23 mouse cellular contexts compared by ENCODE assay signal in the genomic region with DNA sequence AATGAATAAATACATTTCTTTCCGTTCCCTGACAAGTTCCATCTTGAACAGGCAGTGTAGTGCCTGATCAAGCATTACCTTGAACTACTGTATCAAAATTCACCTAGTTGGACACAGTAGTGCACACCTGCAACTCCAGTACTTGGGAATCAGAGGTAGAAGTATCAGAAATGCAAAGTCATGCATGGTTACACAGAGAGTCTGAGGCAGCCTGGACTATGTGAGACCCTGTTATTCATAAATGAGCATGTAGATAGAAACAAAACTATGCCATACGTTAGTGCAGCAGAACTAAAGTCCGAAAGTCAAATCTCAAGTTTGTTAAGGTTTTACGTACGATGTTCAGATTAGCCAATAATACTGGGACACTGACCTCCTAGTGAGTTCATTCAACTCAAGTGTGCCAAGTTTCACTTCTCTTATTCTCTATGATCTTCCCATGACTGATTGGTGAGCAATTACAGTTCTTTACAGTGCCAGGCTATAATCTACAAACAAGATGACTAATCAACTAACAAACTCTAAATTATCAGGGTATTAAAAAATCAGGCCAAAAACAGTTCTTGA. TPM values are rescaled to one million over a fixed set of nuclear protein-coding genes. Genes with fewer than 3 reads are reported as not detected.
DNase-seq lines count a peak whose midpoint lies in the region; ATAC-seq and TF ChIP-seq lines count a peak whose summit lies in the region.
"Had no signal": no experiment of that assay in that cellular context is flagged by ENCODE, and none has a peak within 500 bp of the region (broad histone marks: within the 10 kb centered on the region; RNA-seq: fewer than 3 reads in every experiment).

No protein-coding gene starts in this region.

- peak; percentile 59 for ATAC-seq in intestine, embryonic 16.5 days
- no peak for ATAC-seq in intestine, embryonic 15.5 days
- ATAC-seq in liver, postnatal 0 days = peak; percentile 56; the same call in 1 of the 2 replicates
- ATAC-seq in liver, embryonic 11.5 days (replicated peaks; ENCODE audit: low FRiP score) = no peak
- ATAC-seq in granulocyte monocyte progenitor cell, adult 5-6 weeks (replicated peaks; ENCODE audit: poor library complexity, severe bottlenecking) = peak; percentile 99

- no peak overlapping the region for H3K4me3 ChIP-seq in intestine, embryonic 16.5 days (ENCODE audit: low read length)
- no peak overlapping the region for H3K4me3 ChIP-seq in intestine, embryonic 15.5 days (replicated peaks)
- H3K4me3 ChIP-seq in liver, postnatal 0 days (ENCODE audit: low read depth, low read length) = no peak overlapping the region
- no peak overlapping the region for H3K4me3 ChIP-seq in liver, embryonic 11.5 days (ENCODE audit: low read depth, low read length)
- no peak overlapping the region for H3K4me3 ChIP-seq in small intestine, adult 2 months (ENCODE audit: low read depth, low read length)
- H3K4me3 ChIP-seq: embryonic facial prominence, embryonic 15.5 days; limb, embryonic 10.5 days; neural tube, embryonic 13.5 days had no signal

- H3K4me2 ChIP-seq in intestine, embryonic 16.5 days (ENCODE audit: low read depth, low read length) = no peak overlapping the region
- no peak overlapping the region for H3K4me2 ChIP-seq in intestine, embryonic 15.5 days (replicated peaks)
- peak overlapping the region; percentile 15; the same call in 1 of the 2 replicates for H3K4me2 ChIP-seq in liver, postnatal 0 days (ENCODE audit: low read depth, low read length)
- H3K4me2 ChIP-seq in liver, embryonic 11.5 days = no peak overlapping the region
- H3K4me2 ChIP-seq: embryonic facial prominence, embryonic 15.5 days; heart, embryonic 11.5 days; midbrain, embryonic 11.5 days; neural tube, embryonic 13.5 days had no signal

- H3K27me3 ChIP-seq in intestine, embryonic 16.5 days (replicated peaks; ENCODE audit: control insufficient read depth, insufficient read depth, low read length) = no peaks in the 10 kb centered on the region
- H3K27me3 ChIP-seq in intestine, embryonic 15.5 days (replicated peaks) = no peaks in the 10 kb centered on the region
- no peaks in the 10 kb centered on the region for H3K27me3 ChIP-seq in liver, postnatal 0 days (ENCODE audit: insufficient read depth, low read length)
- no peaks in the 10 kb centered on the region for H3K27me3 ChIP-seq in liver, embryonic 11.5 days (replicated peaks; ENCODE audit: control insufficient read depth, insufficient read depth, low read length)
- no peaks in the 10 kb centered on the region for H3K27me3 ChIP-seq in small intestine, adult 2 months (ENCODE audit: control insufficient read depth, insufficient read depth, low read length)
- H3K27me3 ChIP-seq: embryonic facial prominence, embryonic 15.5 days; neural tube, embryonic 13.5 days had no signal

- H3K36me3 ChIP-seq in intestine, embryonic 16.5 days (ENCODE audit: control insufficient read depth, insufficient read depth, low read length) = no peaks in the 10 kb centered on the region
- H3K36me3 ChIP-seq in intestine, embryonic 15.5 days = no peaks in the 10 kb centered on the region
- H3K36me3 ChIP-seq in liver, postnatal 0 days (replicated peaks; ENCODE audit: insufficient read depth, low read length) = no peaks in the 10 kb centered on the region
- H3K36me3 ChIP-seq in liver, embryonic 11.5 days (ENCODE audit: control insufficient read depth, insufficient read depth, low read length) = no peaks in the 10 kb centered on the region
- H3K36me3 ChIP-seq in small intestine, adult 2 months (ENCODE audit: control insufficient read depth, insufficient read depth, low read length) = no peaks in the 10 kb centered on the region
- H3K36me3 ChIP-seq: embryonic facial prominence, embryonic 15.5 days; G1E; limb, embryonic 10.5 days; neural tube, embryonic 13.5 days had no signal

- H3K4me1 ChIP-seq in intestine, embryonic 16.5 days (ENCODE audit: control insufficient read depth, insufficient read depth, low read length) = no peaks in the 10 kb centered on the region
- H3K4me1 ChIP-seq in intestine, embryonic 15.5 days (replicated peaks) = no peaks in the 10 kb centered on the region
- H3K4me1 ChIP-seq in liver, postnatal 0 days (ENCODE audit: insufficient read depth) = peaks cover 5% of the 10 kb centered on the region; the same call in 1 of the 2 replicates
- no peaks in the 10 kb centered on the region for H3K4me1 ChIP-seq in liver, embryonic 11.5 days (replicated peaks; ENCODE audit: control insufficient read depth, insufficient read depth, low read length)
- H3K4me1 ChIP-seq in small intestine, adult 2 months (ENCODE audit: control insufficient read depth, insufficient read depth, insufficient read length, low read length) = peaks cover 5% of the 10 kb centered on the region; the same call in 1 of the 2 replicates
- H3K4me1 ChIP-seq: embryonic facial prominence, embryonic 15.5 days; limb, embryonic 10.5 days; neural tube, embryonic 13.5 days had no signal

- no peak for TF ChIP-seq POLR2A in small intestine, adult 2 months (IDR thresholded peaks at IDR 0.05; ENCODE audit: low read depth, low read length)

- H3K27ac ChIP-seq in intestine, embryonic 16.5 days (ENCODE audit: low read length) = no peak overlapping the region
- H3K27ac ChIP-seq in intestine, embryonic 15.5 days = no peak overlapping the region
- H3K27ac ChIP-seq in liver, postnatal 0 days (ENCODE audit: low read depth) = peak overlapping the region; percentile 45; the same call in 1 of the 2 replicates
- H3K27ac ChIP-seq in liver, embryonic 11.5 days (ENCODE audit: low read depth, low read length) = no peak overlapping the region
- H3K27ac ChIP-seq in small intestine, adult 2 months (ENCODE audit: insufficient read depth, low read depth, low read length) = peak overlapping the region; percentile 46
- H3K27ac ChIP-seq: embryonic facial prominence, embryonic 15.5 days; limb, embryonic 10.5 days; liver, embryonic 14.5 days; neural tube, embryonic 13.5 days had no signal

- TF ChIP-seq CTCF in liver, postnatal 0 days (IDR thresholded peaks at IDR 0.05; ENCODE audit: low read depth) = no peak
- no peak for TF ChIP-seq CTCF in small intestine, adult 2 months (IDR thresholded peaks at IDR 0.05; ENCODE audit: extremely low read depth, insufficient read length, insufficient replicate concordance, low read depth, low read length)

- DNase-seq in liver, postnatal 0 days = no peak
- DNase-seq in liver, embryonic 11.5 days (ENCODE audit: low spot score) = no peak
- no peak for DNase-seq in T-cell, adult 2 months (ENCODE audit: low spot score)
- DNase-seq in right cerebral cortex, postnatal 14 days = no peak
- DNase-seq: adrenal gland, adult 8-10 months; cerebellum, adult 18-20 months; embryo, embryonic 11 days; gastrocnemius, postnatal 25 days; heart, postnatal 36 days; lung, postnatal 10 days; right cerebral cortex, postnatal 25 days; thymus, postnatal 36 days had no signal

- no peak for TF ChIP-seq EP300 in liver, postnatal 0 days (IDR thresholded peaks at IDR 0.05; ENCODE audit: low read depth)

- H3K9ac ChIP-seq in intestine, embryonic 16.5 days (ENCODE audit: low read depth, low read length) = no peak overlapping the region
- H3K9ac ChIP-seq in intestine, embryonic 15.5 days = no peak overlapping the region
- no peak overlapping the region for H3K9ac ChIP-seq in liver, postnatal 0 days (replicated peaks)
- H3K9ac ChIP-seq in liver, embryonic 11.5 days (ENCODE audit: low read depth, low read length) = no peak overlapping the region
- H3K9ac ChIP-seq: embryonic facial prominence, embryonic 15.5 days; liver, embryonic 14.5 days; neural tube, embryonic 13.5 days had no signal

- 79% methylated on average over 5 of the region's 5 CpGs for whole genome bisulfite sequencing in intestine, embryonic 16.5 days
- WGBS in intestine, embryonic 15.5 days = 83% methylated on average over 5 of the region's 5 CpGs
- 62% methylated on average over 5 of the region's 5 CpGs for WGBS in liver, postnatal 0 days (ENCODE audit: insufficient replicate concordance)
- 87% methylated on average over 5 of the region's 5 CpGs for WGBS in liver, embryonic 11.5 days
- WGBS in small intestine, adult 2 months = 32% methylated on average over 5 of the region's 5 CpGs

- no peaks in the 10 kb centered on the region for H3K9me3 ChIP-seq in intestine, embryonic 16.5 days (ENCODE audit: control insufficient read depth, low read length)
- H3K9me3 ChIP-seq in intestine, embryonic 15.5 days = no peaks in the 10 kb centered on the region
- no peaks in the 10 kb centered on the region for H3K9me3 ChIP-seq in liver, postnatal 0 days (ENCODE audit: low read length)
- no peaks in the 10 kb centered on the region for H3K9me3 ChIP-seq in liver, embryonic 11.5 days (ENCODE audit: control insufficient read depth, low read length)
- H3K9me3 ChIP-seq: embryonic facial prominence, embryonic 15.5 days; G1E; limb, embryonic 10.5 days; neural tube, embryonic 13.5 days had no signal

RNA-seq across cellular contexts. Expression of a gene that starts 50.5 kb away (rescaled TPM):
- polyA plus RNA-seq in intestine, embryonic 16.5 days (2015; fragmentation: Nextera tagmentation; extraction: Ambion mirVana) = 47.4 and 49.0 TPM in 2 replicates
- 69.9 and 75.8 TPM in 2 replicates for polyA plus RNA-seq in intestine, embryonic 15.5 days (2015; fragmentation: Nextera tagmentation; extraction: Ambion mirVana)
- 119 and 126 TPM in 2 replicates for polyA plus RNA-seq in liver, postnatal 0 days (2015; fragmentation: Nextera tagmentation; extraction: Ambion mirVana)
- 117 and 130 TPM in 2 replicates for polyA plus RNA-seq in liver, embryonic 11.5 days (2014; fragmentation: Nextera tagmentation; extraction: Ambion mirVana)
- total RNA-seq in granulocyte monocyte progenitor cell, adult 5-6 weeks (2014; fragmentation: Nextera tagmentation) = 63.3 and 80.4 TPM in 2 replicates
- 48.1 and 64.0 TPM in 2 replicates for total RNA-seq in granulocyte monocyte progenitor cell, adult 5-6 weeks (2017)
- polyA plus RNA-seq in small intestine, adult 2 months (2012; rRNA removed) = 15.6 and 25.4 TPM in 2 replicates

RNA-seq across cellular contexts. Expression of a gene that starts 51.5 kb away (rescaled TPM):
- polyA plus RNA-seq in intestine, embryonic 16.5 days (2015; fragmentation: Nextera tagmentation; extraction: Ambion mirVana) = 0.44 and 0.97 TPM in 2 replicates
- polyA plus RNA-seq in intestine, embryonic 15.5 days (2015; fragmentation: Nextera tagmentation; extraction: Ambion mirVana) = 0.85 and 1.0 TPM in 2 replicates
- 2.1 and 2.8 TPM in 2 replicates for polyA plus RNA-seq in liver, postnatal 0 days (2015; fragmentation: Nextera tagmentation; extraction: Ambion mirVana)
- polyA plus RNA-seq in liver, embryonic 11.5 days (2014; fragmentation: Nextera tagmentation; extraction: Ambion mirVana) = 1.3 and 2.0 TPM in 2 replicates
- 0.56 TPM in 1 of 2 replicates, not detected in the other for total RNA-seq in granulocyte monocyte progenitor cell, adult 5-6 weeks (2014; fragmentation: Nextera tagmentation)
- 0.10 TPM in 1 of 2 replicates, not detected in the other for total RNA-seq in granulocyte monocyte progenitor cell, adult 5-6 weeks (2017)
- 5.9 and 9.1 TPM in 2 replicates for polyA plus RNA-seq in small intestine, adult 2 months (2012; rRNA removed)

Comparison
In these comparisons a context has a peak if more than half of its experiments do, and no peak if none do; other contexts are left out.
1. ATAC-seq: peak in intestine, embryonic 16.5 days (single experiment), liver, postnatal 0 days (single experiment) and granulocyte monocyte progenitor cell, adult 5-6 weeks (single experiment); none in intestine, embryonic 15.5 days (single experiment) and liver, embryonic 11.5 days (single experiment).
2. H3K27ac ChIP-seq: peak in liver, postnatal 0 days (single experiment) and small intestine, adult 2 months (single experiment); none in intestine, embryonic 16.5 days (single experiment), intestine, embryonic 15.5 days (single experiment) and liver, embryonic 11.5 days (single experiment).